Mouse (Mus musculus): Measurements from ENCODE around the gene Ganc. TPM values are rescaled to one million over a fixed set of nuclear protein-coding genes. Genes with fewer than 3 reads are reported as not detected.

The Ganc gene
- polyA plus RNA-seq, 1 experiment from 2014 or later, result 8.7 TPM

DNA sequence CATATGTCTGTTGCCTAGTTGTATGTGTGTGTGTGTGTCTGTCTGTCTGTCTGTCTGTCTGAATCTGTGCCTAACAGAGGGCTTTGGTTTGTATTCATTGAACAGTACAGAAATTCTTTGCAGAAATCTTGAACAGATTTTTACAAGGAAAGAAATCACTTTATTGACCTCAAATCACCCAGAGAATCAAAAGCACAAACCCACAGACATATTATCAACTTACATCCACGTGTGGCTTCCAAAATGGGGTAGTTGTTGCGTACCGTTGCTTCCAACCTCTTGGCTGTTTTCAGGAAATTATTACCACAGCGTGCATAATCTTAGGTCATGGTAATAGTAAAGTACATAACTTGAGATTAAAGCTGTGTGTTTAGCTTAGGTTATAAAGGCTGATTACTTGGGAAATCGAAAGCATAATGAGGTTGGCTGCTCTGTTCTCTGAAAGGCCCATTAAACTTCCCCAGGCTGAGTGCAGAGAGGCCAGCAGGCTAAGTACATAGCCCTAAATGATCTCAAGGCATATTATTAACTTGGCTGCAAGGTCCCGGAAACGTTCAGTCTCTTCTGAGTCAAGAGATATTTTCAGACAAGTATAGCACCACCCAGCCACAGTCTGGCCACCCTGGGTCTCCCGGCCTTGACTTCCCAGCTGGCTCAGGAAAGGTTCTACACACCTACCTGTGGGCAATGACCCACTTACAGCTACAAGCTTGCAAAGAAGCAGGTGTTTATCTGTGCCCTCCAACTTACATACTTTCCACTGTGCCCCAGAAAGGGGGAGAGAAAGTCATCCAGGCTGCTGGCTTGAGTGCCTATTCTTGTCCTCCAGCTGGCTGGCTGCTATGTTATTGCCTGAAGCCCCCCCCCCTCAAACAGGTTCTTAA, 79.1 kb downstream of the Ganc start:
- ATAC-seq (ENCODE audit: low FRiP score) (no peak), DNase-seq (ENCODE audit: low spot score) (no peak)
- H3K4me3 ChIP-seq (replicated peaks; ENCODE audit: low read length), result no peak overlapping the region
- no peak overlapping the region for H3K27ac ChIP-seq
- H3K36me3 ChIP-seq (replicated peaks; ENCODE audit: control insufficient read depth, insufficient read depth), result no peaks in the 10 kb centered on the region
- no peaks in the 10 kb centered on the region for H3K27me3 ChIP-seq (ENCODE audit: control insufficient read depth, insufficient read depth, low read length)
- H3K9ac ChIP-seq, result no peak overlapping the region
- H3K9me3 ChIP-seq (ENCODE audit: control insufficient read depth, low read length), result no peaks in the 10 kb centered on the region
- H3K4me2 ChIP-seq (replicated peaks), result no peak overlapping the region
- 85% methylated on average over 8 of the region's 8 CpGs for WGBS
- H3K4me1 ChIP-seq (replicated peaks; ENCODE audit: control insufficient read depth, insufficient read depth, low read length), result no peaks in the 10 kb centered on the region

- Histone ChIP-seq H3K36me3 (replicated peaks; ENCODE audit: control insufficient read depth, insufficient read depth) (no peaks in the 10 kb centered on the region), H3K27ac (no peak overlapping the region), H3K27me3 (ENCODE audit: control insufficient read depth, insufficient read depth, low read length) (no peaks in the 10 kb centered on the region), H3K4me1 (replicated peaks; ENCODE audit: control insufficient read depth, insufficient read depth, low read length) (no peaks in the 10 kb centered on the region), H3K4me3 (replicated peaks; ENCODE audit: low read length) (no peak overlapping the region), H3K4me2 (replicated peaks) (no peak overlapping the region), H3K9me3 (ENCODE audit: control insufficient read depth, low read length) (no peaks in the 10 kb centered on the region), H3K9ac (no peak overlapping the region)
- ATAC-seq (ENCODE audit: low FRiP score) (no peak), DNase-seq (ENCODE audit: low spot score) (no peak)
- 91% methylated on average over 3 of the region's 3 CpGs for WGBS
These were observed 80.5 kb downstream of the Ganc start for GRCm38 (mm10) chr2:120484241-120484640.

GRCm38 (mm10) chr2:120493254-120493653, 89.6 kb downstream of the Ganc start:
- Histone ChIP-seq H3K27me3 (ENCODE audit: control insufficient read depth, insufficient read depth, low read length) (no peaks in the 10 kb centered on the region), H3K27ac (no peak overlapping the region), H3K9me3 (ENCODE audit: control insufficient read depth, low read length) (no peaks in the 10 kb centered on the region), H3K4me1 (replicated peaks; ENCODE audit: control insufficient read depth, insufficient read depth, low read length) (no peaks in the 10 kb centered on the region), H3K4me3 (replicated peaks; ENCODE audit: low read length) (no peak overlapping the region), H3K36me3 (replicated peaks; ENCODE audit: control insufficient read depth, insufficient read depth) (no peaks in the 10 kb centered on the region), H3K9ac (no peak overlapping the region), H3K4me2 (replicated peaks) (no peak overlapping the region)
- no peak for DNase-seq (ENCODE audit: low spot score)
- ATAC-seq (ENCODE audit: low FRiP score), result no peak
- 67% methylated on average over 4 of the region's 4 CpGs for WGBS

GRCm38 (mm10) chr2:120496511-120496910, 92.8 kb downstream of the Ganc start:
- Histone ChIP-seq H3K4me2 (replicated peaks) (no peak overlapping the region), H3K9me3 (ENCODE audit: control insufficient read depth, low read length) (no peaks in the 10 kb centered on the region), H3K4me1 (replicated peaks; ENCODE audit: control insufficient read depth, insufficient read depth, low read length) (no peaks in the 10 kb centered on the region), H3K27me3 (ENCODE audit: control insufficient read depth, insufficient read depth, low read length) (no peaks in the 10 kb centered on the region), H3K9ac (no peak overlapping the region), H3K36me3 (replicated peaks; ENCODE audit: control insufficient read depth, insufficient read depth) (no peaks in the 10 kb centered on the region), H3K4me3 (replicated peaks; ENCODE audit: low read length) (no peak overlapping the region), H3K27ac (no peak overlapping the region)
- 79% methylated on average over 3 of the region's 3 CpGs for WGBS
- DNase-seq (ENCODE audit: low spot score), result no peak
- no peak for ATAC-seq (ENCODE audit: low FRiP score)

- Histone ChIP-seq H3K9ac (no peak overlapping the region), H3K4me1 (replicated peaks; ENCODE audit: control insufficient read depth, insufficient read depth, low read length) (no peaks in the 10 kb centered on the region), H3K9me3 (ENCODE audit: control insufficient read depth, low read length) (no peaks in the 10 kb centered on the region), H3K27me3 (ENCODE audit: control insufficient read depth, insufficient read depth, low read length) (no peaks in the 10 kb centered on the region), H3K4me3 (replicated peaks; ENCODE audit: low read length) (no peak overlapping the region), H3K36me3 (replicated peaks; ENCODE audit: control insufficient read depth, insufficient read depth) (peaks cover 3% of the 10 kb centered on the region; the same call in 1 of the 2 replicates), H3K4me2 (replicated peaks) (no peak overlapping the region), H3K27ac (no peak overlapping the region)
- ATAC-seq (ENCODE audit: low FRiP score), result no peak
- DNase-seq (ENCODE audit: low spot score), result no peak
- WGBS, result 82% methylated on average over 6 of the region's 6 CpGs
These were observed 96.3 kb downstream of the Ganc start for GRCm38 (mm10) chr2:120499971-120500471.

- no peaks in the 10 kb centered on the region for H3K27me3 ChIP-seq (ENCODE audit: control insufficient read depth, insufficient read depth, low read length)
- 38% methylated on average over 17 of the region's 17 CpGs for WGBS
- H3K9me3 ChIP-seq (ENCODE audit: control insufficient read depth, low read length), result no peaks in the 10 kb centered on the region
- H3K27ac ChIP-seq, result no peak overlapping the region
- no peak overlapping the region for H3K4me3 ChIP-seq (replicated peaks; ENCODE audit: low read length)
- no peak overlapping the region for H3K4me2 ChIP-seq (replicated peaks)
- ATAC-seq (ENCODE audit: low FRiP score), result no peak
- no peak overlapping the region for H3K9ac ChIP-seq
- H3K36me3 ChIP-seq (replicated peaks; ENCODE audit: control insufficient read depth, insufficient read depth), result peaks cover 11% of the 10 kb centered on the region
- DNase-seq (ENCODE audit: low spot score), result no peak
- no peaks in the 10 kb centered on the region for H3K4me1 ChIP-seq (replicated peaks; ENCODE audit: control insufficient read depth, insufficient read depth, low read length)
These were observed 97.6 kb downstream of the Ganc start for GRCm38 (mm10) chr2:120501136-120501918.

DNA sequence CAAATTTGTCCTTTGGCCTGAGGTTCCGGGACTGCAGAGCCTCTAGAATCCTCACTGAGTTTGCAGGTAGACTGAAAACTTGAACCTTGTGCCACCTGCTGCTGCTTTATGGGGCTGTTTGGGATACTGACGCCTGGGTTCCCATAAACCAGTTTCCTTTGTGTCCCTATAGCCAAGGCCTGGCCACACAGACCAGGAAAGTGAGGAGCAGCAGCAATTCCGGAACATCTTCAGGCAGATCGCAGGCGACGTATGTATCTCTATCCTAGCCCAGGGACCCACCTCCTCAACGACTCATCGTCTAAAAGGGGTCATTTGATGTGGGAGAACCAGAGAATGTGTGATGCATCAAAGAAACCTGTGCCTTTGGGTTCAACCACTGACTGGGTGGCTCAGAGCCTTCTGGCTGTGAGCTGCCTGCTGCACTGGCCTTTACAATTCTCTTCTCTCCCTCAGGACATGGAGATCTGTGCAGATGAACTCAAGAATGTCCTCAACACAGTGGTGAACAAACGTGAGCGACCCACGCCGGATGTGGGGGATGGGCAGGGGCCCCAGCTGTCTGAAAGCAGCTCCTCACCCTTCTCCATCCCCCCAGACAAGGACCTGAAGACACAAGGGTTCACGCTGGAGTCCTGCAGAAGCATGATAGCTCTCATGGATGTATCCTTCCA, 98.4 kb downstream of the Ganc start:
- no peak for DNase-seq (ENCODE audit: low spot score)
- Histone ChIP-seq H3K36me3 (replicated peaks; ENCODE audit: control insufficient read depth, insufficient read depth) (peaks cover 17% of the 10 kb centered on the region), H3K4me1 (replicated peaks; ENCODE audit: control insufficient read depth, insufficient read depth, low read length) (no peaks in the 10 kb centered on the region), H3K4me2 (replicated peaks) (no peak overlapping the region), H3K27ac (no peak overlapping the region), H3K9ac (no peak overlapping the region), H3K9me3 (ENCODE audit: control insufficient read depth, low read length) (no peaks in the 10 kb centered on the region), H3K27me3 (ENCODE audit: control insufficient read depth, insufficient read depth, low read length) (no peaks in the 10 kb centered on the region), H3K4me3 (replicated peaks; ENCODE audit: low read length) (no peak overlapping the region)
- no peak for ATAC-seq (ENCODE audit: low FRiP score)
- 73% methylated on average over 13 of the region's 13 CpGs for WGBS

DNA sequence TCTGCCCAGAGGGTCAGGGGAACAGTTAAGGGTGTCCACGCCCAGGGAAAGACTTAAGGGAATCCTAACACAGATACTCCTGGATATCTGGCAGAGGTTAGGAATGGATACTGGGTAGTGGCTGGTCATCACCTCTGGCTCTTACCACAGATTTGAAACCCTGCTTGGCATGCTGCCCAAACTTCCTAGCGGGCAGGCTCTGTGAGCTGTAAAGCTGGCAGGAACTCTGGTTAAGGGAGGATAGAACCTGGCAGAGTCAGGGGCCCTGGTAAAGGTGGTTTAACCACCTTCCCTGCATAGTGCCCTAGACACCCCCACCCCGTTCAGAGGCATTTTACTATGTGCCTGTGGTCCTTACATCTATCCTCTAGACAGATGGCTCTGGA, 98.9 kb downstream of the Ganc start:
- Histone ChIP-seq H3K9ac (no peak overlapping the region), H3K9me3 (ENCODE audit: control insufficient read depth, low read length) (no peaks in the 10 kb centered on the region), H3K27me3 (ENCODE audit: control insufficient read depth, insufficient read depth, low read length) (no peaks in the 10 kb centered on the region), H3K36me3 (replicated peaks; ENCODE audit: control insufficient read depth, insufficient read depth) (peaks cover 22% of the 10 kb centered on the region), H3K4me1 (replicated peaks; ENCODE audit: control insufficient read depth, insufficient read depth, low read length) (no peaks in the 10 kb centered on the region), H3K27ac (no peak overlapping the region), H3K4me3 (replicated peaks; ENCODE audit: low read length) (no peak overlapping the region), H3K4me2 (replicated peaks) (no peak overlapping the region)
- 76% methylated on average over 3 of the region's 3 CpGs for WGBS
- DNase-seq (ENCODE audit: low spot score) (no peak), ATAC-seq (ENCODE audit: low FRiP score) (no peak)

DNA sequence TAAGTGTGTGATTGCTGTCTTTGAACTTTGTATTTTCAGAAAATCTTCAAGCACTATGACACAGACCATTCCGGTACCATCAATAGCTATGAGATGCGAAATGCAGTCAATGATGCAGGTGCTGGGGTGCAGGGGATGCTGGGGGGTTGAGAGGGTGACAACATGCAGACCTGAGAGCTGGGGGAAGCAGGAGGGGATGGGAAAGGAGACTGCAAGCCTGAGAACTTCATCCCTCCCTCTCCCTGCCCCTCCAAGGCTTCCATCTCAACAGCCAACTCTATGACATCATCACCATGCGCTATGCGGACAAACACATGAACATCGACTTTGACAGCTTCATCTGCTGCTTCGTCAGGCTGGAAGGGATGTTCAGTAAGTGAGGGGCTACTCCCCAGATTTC, 99.4 kb downstream of the Ganc start:
- Histone ChIP-seq H3K4me2 (replicated peaks) (no peak overlapping the region), H3K9ac (no peak overlapping the region), H3K4me1 (replicated peaks; ENCODE audit: control insufficient read depth, insufficient read depth, low read length) (no peaks in the 10 kb centered on the region), H3K27me3 (ENCODE audit: control insufficient read depth, insufficient read depth, low read length) (no peaks in the 10 kb centered on the region), H3K27ac (no peak overlapping the region), H3K9me3 (ENCODE audit: control insufficient read depth, low read length) (no peaks in the 10 kb centered on the region), H3K36me3 (replicated peaks; ENCODE audit: control insufficient read depth, insufficient read depth) (peaks cover 26% of the 10 kb centered on the region), H3K4me3 (replicated peaks; ENCODE audit: low read length) (no peak overlapping the region)
- DNase-seq (ENCODE audit: low spot score), result no peak
- 93% methylated on average over 6 of the region's 6 CpGs for WGBS
- no peak for ATAC-seq (ENCODE audit: low FRiP score)

Measured in hindbrain, embryonic 14.5 days (tissue).